Mouse (Mus musculus): ENCODE measurements around the gene Nbea. TPM values are rescaled to one million over a fixed set of nuclear protein-coding genes. Genes with fewer than 3 reads are reported as not detected.
"Not testable (repeated sequence)": the region's sequence is repeated elsewhere in the genome, so short reads cannot be mapped to it uniquely, and the experiment has no call there.

Nbea gene
- total RNA-seq, 2 experiments from 2014 or later, result 214 to 219 TPM

GRCm38 (mm10) chr3:55649541-55649940, 534.0 kb downstream of the Nbea start:
- intact Hi-C loops (cut with DNase I), result no loop called here
- DNase-seq (ENCODE audit: extremely low spot score in 1 of 2, low spot score in 2 of 2), result no peak

GRCm38 (mm10) chr3:55648299-55648698, 535.2 kb downstream of the Nbea start:
- no peak for DNase-seq (ENCODE audit: extremely low spot score in 1 of 2, low spot score in 2 of 2)
- intact Hi-C loops (cut with DNase I), result no loop called here

GRCm38 (mm10) chr3:55647176-55647575, 536.3 kb downstream of the Nbea start:
- intact Hi-C loops (cut with DNase I), result no loop called here
- DNase-seq (ENCODE audit: extremely low spot score in 1 of 2, low spot score in 2 of 2), result no peak

- no peak for DNase-seq (ENCODE audit: extremely low spot score in 1 of 2, low spot score in 2 of 2)
- intact Hi-C loops (cut with DNase I), result no loop called here
These were observed 537.1 kb downstream of the Nbea start for GRCm38 (mm10) chr3:55646437-55646836.

- intact Hi-C loops (cut with DNase I), result no loop called here
- DNase-seq (ENCODE audit: extremely low spot score in 1 of 2, low spot score in 2 of 2), result no peak
These were observed 539.4 kb downstream of the Nbea start for GRCm38 (mm10) chr3:55644035-55644618.

- intact Hi-C loops (cut with DNase I), result no loop called here
- no peak for DNase-seq (ENCODE audit: extremely low spot score in 1 of 2, low spot score in 2 of 2)
These were observed 545.8 kb downstream of the Nbea start for GRCm38 (mm10) chr3:55637660-55638059.

GRCm38 (mm10) chr3:55635542-55636172, 547.8 kb downstream of the Nbea start:
- no peak for DNase-seq (ENCODE audit: extremely low spot score in 1 of 2, low spot score in 2 of 2)

GRCm38 (mm10) chr3:55627054-55627453, 556.4 kb downstream of the Nbea start:
- no peak for DNase-seq (ENCODE audit: extremely low spot score in 1 of 2, low spot score in 2 of 2)
- intact Hi-C loops (cut with DNase I), result no loop called here

More at GRCm38 (mm10) chr3:55635542-55636172, 547.8 kb downstream of the Nbea start:
- intact Hi-C loops (cut with DNase I), result no loop called here

- intact Hi-C loops (cut with DNase I); DNase-seq (ENCODE audit: extremely low spot score in 1 of 2, low spot score in 2 of 2): not testable (repeated sequence)
These were observed 561.5 kb downstream of the Nbea start for GRCm38 (mm10) chr3:55621958-55622357.

- no peak for DNase-seq (ENCODE audit: extremely low spot score in 1 of 2, low spot score in 2 of 2)
- intact Hi-C loops (cut with DNase I), result no loop called here
These were observed 565.1 kb downstream of the Nbea start for GRCm38 (mm10) chr3:55618396-55618795.

GRCm38 (mm10) chr3:55612459-55613115, 570.9 kb downstream of the Nbea start:
- no peak for DNase-seq (ENCODE audit: extremely low spot score in 1 of 2, low spot score in 2 of 2)
- intact Hi-C loops (cut with DNase I), result no loop called here

- DNase-seq (ENCODE audit: extremely low spot score in 1 of 2, low spot score in 2 of 2), result no peak
- intact Hi-C loops (cut with DNase I), result no loop called here
These were observed 571.5 kb downstream of the Nbea start for GRCm38 (mm10) chr3:55612023-55612422.

- intact Hi-C loops (cut with DNase I), result no loop called here
- DNase-seq (ENCODE audit: extremely low spot score in 1 of 2, low spot score in 2 of 2), result no peak
These were observed 573.3 kb downstream of the Nbea start for GRCm38 (mm10) chr3:55610191-55610590.

- intact Hi-C loops (cut with DNase I), result no loop called here
- DNase-seq (ENCODE audit: extremely low spot score in 1 of 2, low spot score in 2 of 2), result peak in 1 of 2 experiments; percentile 35
These were observed 583.2 kb downstream of the Nbea start for GRCm38 (mm10) chr3:55600286-55600685.

- intact Hi-C loops (cut with DNase I), result no loop called here
- no peak for DNase-seq (ENCODE audit: extremely low spot score in 1 of 2, low spot score in 2 of 2)
These were observed 584.0 kb downstream of the Nbea start for GRCm38 (mm10) chr3:55599366-55600085.

- DNase-seq (ENCODE audit: extremely low spot score in 1 of 2, low spot score in 2 of 2), result no peak
- intact Hi-C loops (cut with DNase I), result no loop called here
These were observed 584.8 kb downstream of the Nbea start for GRCm38 (mm10) chr3:55598681-55599080.

- no peak for DNase-seq (ENCODE audit: extremely low spot score in 1 of 2, low spot score in 2 of 2)
- intact Hi-C loops (cut with DNase I), result no loop called here
These were observed 590.2 kb downstream of the Nbea start for GRCm38 (mm10) chr3:55593312-55593711.

GRCm38 (mm10) chr3:55590727-55591126, 592.8 kb downstream of the Nbea start:
- intact Hi-C loops (cut with DNase I), result no loop called here
- DNase-seq (ENCODE audit: extremely low spot score in 1 of 2, low spot score in 2 of 2), result no peak

- DNase-seq (ENCODE audit: extremely low spot score in 1 of 2, low spot score in 2 of 2), result no peak
- intact Hi-C loops (cut with DNase I), result no loop called here
These were observed 593.2 kb downstream of the Nbea start for GRCm38 (mm10) chr3:55590291-55590690.
